Mouse (Mus musculus): ENCODE data around the gene Btbd35f30. TPM values are rescaled to one million over a fixed set of nuclear protein-coding genes. Genes with fewer than 3 reads are reported as not detected.
"Not testable (repeated sequence)": the region's sequence is repeated elsewhere in the genome, so short reads cannot be mapped to it uniquely, and the experiment has no call there.

Gene Btbd35f30
- not detected for total RNA-seq (2021)
- long read RNA-seq: 0 reads

GRCm38 (mm10) chrX:32894325-32894724 is at the start of gene Btbd35f30:
Gene Btbd35f30, plus strand, starts transcription at chrX:32894625.
- not testable (repeated sequence) for DNase-seq (ENCODE audit: low spot score in 2 of 2)

- not testable (repeated sequence) for DNase-seq (ENCODE audit: low spot score in 2 of 2)
Measured at GRCm38 (mm10) chrX:32941468-32941867, 47.0 kb downstream of the Btbd35f30 start, which contains the start of gene Gm21789. Gene Gm21789, plus strand, starts transcription at chrX:32941768.

Other genes with a start within 250 kb of the Btbd35f30 start
- gene Gm5926, start 243.9 kb upstream of the Btbd35f30 start, total RNA-seq (2021): not detected
- not detected for gene Btbd35f21, start 168.5 kb upstream of the Btbd35f30 start, total RNA-seq (2021)
- gene Gm21789, start 47.1 kb downstream of the Btbd35f30 start, total RNA-seq (2021): not detected
- gene Btbd35f5, start 79.3 kb downstream of the Btbd35f30 start, total RNA-seq (2021): not detected